Mouse (Mus musculus) urinary bladder, adult 2 months (tissue): ENCODE measurements around the gene Chpt1. TPM values are rescaled to one million over a fixed set of nuclear protein-coding genes. Genes with fewer than 3 reads are reported as not detected.

Experiments used
- DNase-seq: peaks from one replicate; pipeline ENCODE4 v3.0.0; 2022; ENCODE audit warnings: low spot score
- polyA plus RNA-seq: library from polyadenylated mRNA; depleted of rRNA; stranded (reverse); fragments of >200 nt; gene quantifications from 2 replicates; pipeline ENCODE4 v1.2.3, GENCODE M21; 2012; rRNA removed

Chpt1 gene
- polyA plus RNA-seq, 1 experiment, result 40.4 TPM

DNA sequence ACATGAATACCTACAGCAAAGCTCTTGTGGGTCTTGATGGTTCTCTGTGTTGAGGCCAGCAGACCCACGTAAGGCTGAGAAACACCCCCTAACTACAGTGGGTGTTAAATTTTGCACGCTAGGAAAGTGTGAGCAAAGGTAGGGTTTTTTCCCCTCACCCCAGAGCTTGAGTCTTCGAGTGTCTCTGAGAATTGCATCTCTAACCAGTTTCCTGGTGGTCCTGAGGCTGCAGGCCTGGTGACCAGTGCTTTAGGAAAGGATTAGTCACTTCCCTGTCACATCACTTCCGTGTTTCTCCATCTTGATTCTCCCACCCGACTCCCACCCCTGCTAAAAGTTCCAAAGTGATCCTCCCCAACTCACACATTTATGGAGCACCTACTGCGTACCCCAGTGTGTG lies 99.7 kb downstream of the Chpt1 start:
- DNase-seq, result no peak

DNA sequence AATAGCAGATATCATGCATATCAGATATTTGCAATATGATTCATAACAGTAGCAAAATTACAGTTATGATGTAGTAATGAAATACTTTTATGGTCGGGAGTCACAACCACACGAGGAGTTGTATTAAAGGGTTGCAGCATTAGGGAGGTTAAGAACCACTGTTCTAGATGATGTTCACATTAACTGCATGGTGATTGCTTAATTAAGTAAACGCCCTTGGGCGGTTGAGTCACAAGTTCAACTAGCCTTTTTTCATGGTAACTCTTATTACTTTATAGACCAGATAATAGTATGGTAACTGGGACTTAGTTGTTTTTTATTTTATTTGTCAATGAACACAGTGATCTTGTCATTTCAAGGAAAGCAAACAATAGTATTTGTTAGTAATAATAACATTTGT lies 100.9 kb downstream of the Chpt1 start:
- no peak for DNase-seq

Other genes with a start within 250 kb of the Chpt1 start
- 9.9 and 12.4 TPM in 2 replicates for gene Dram1, start 125.0 kb downstream of the Chpt1 start, polyA plus RNA-seq
- 17.3 and 17.7 TPM in 2 replicates for gene Gnptab, start 124.9 kb downstream of the Chpt1 start, polyA plus RNA-seq
- gene Sycp3, start 44.5 kb downstream of the Chpt1 start, polyA plus RNA-seq, result 0.19 and 0.34 TPM in 2 replicates
- gene Mybpc1, start 101.1 kb upstream of the Chpt1 start, polyA plus RNA-seq, result 0.77 and 0.99 TPM in 2 replicates
- gene Spic, start 180.9 kb upstream of the Chpt1 start, polyA plus RNA-seq, result 0.43 and 0.59 TPM in 2 replicates
- gene Arl1, start 226.8 kb upstream of the Chpt1 start, polyA plus RNA-seq, result 140 and 152 TPM in 2 replicates